Mouse (Mus musculus): ENCODE measurements around the gene Mavs. TPM values are rescaled to one million over a fixed set of nuclear protein-coding genes. Genes with fewer than 3 reads are reported as not detected.

Gene Mavs
- 15.2 and 15.5 TPM in 2 replicates for polyA plus RNA-seq (2014; fragmentation: Nextera tagmentation; extraction: Ambion mirVana)

DNA sequence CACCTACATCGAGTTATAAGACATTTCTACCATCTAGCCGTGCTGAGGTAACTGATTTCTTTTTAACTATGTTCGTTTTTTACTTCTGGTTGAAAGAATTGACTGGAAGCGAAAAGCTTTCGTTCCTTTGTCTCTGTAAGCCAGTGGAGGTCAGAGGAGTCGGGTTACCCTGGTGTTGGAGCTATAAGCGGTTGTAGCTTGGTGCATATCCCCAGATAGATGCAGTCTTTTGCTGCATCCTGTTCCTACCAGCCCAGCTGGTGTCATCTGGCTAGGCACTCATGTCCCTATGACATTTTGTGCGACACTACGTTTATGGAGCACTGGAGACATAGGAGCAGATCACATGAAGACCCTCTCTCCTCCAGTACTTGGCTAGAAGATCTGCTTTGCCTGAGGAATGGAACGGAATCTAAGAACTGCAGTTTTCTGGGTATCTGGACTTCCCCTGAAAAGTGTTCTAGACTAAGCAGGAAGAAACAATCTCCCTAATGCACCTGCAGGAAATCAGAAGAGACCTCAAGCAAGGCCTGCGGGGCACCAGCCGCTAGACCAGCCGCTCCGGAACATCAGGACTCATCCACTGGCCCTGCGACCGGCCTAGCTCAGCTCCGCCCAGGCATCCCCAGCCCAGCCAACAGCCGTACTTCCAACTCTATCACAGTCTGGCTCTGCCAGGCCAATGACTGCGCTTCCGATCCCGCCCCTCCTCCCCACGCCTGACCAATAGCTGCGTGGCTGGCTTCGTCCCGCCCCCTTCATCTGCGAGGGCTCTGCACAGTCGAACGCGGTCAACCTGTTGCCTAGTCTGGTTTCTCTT is at the start of gene Mavs:
Mavs (plus strand) TSS at position 757 of the 820 bp plus-strand sequence.
- Histone ChIP-seq H3K9ac (replicated peaks; ENCODE audit: low read depth, low read length) (peak within 1 kb of the TSS; percentile 74), H3K27me3 (ENCODE audit: control insufficient read depth, insufficient read depth, low read length) (no peaks in the 10 kb centered on the region), H3K27ac (ENCODE audit: low read length) (peak within 1 kb of the TSS; percentile 45; the same call in 1 of the 2 replicates), H3K4me3 (ENCODE audit: low read depth, low read length) (peak within 1 kb of the TSS; percentile 60), H3K36me3 (ENCODE audit: control insufficient read depth, insufficient read depth, low read length) (no peaks in the 10 kb centered on the region; the same call in 1 of the 2 replicates), H3K4me2 (replicated peaks; ENCODE audit: low read depth, low read length) (peak within 1 kb of the TSS; percentile 78), H3K9me3 (ENCODE audit: control insufficient read depth, low read depth, low read length) (no peaks in the 10 kb centered on the region), H3K4me1 (ENCODE audit: control insufficient read depth, insufficient read depth, low read length) (peaks cover 14% of the 10 kb centered on the region)
- peak; percentile 100 for ATAC-seq (ENCODE audit: insufficient number of reproducible peaks, insufficient read depth, low FRiP score, low read depth)
- 10% methylated on average over 29 of the region's 29 CpGs for WGBS

DNA sequence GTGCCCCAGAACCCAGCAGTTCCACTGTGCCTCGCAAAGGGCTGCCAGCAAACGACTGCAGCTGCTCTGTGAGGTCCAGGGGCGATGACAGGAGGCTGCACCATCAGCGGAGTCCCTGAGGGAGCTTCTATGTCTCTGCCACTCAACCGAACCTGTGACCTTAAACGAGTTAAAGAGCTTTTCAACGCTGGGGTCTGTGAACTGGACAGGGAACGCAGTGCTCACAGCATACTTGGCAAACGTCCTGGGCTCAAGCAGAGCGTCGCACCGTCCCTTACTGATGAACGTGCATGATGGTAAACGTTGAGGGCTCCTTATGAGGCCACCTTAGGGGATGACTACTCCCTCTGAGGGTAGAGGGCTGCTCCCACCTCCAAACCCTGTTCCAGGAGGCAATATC is 47.5 kb upstream of the Mavs start:
- Histone ChIP-seq H3K9ac (replicated peaks; ENCODE audit: low read depth, low read length) (no peak overlapping the region), H3K9me3 (ENCODE audit: control insufficient read depth, low read depth, low read length) (no peaks in the 10 kb centered on the region), H3K4me2 (replicated peaks; ENCODE audit: low read depth, low read length) (peak overlapping the region; percentile 78), H3K27me3 (ENCODE audit: control insufficient read depth, insufficient read depth, low read length) (no peaks in the 10 kb centered on the region), H3K4me3 (ENCODE audit: low read depth, low read length) (peak overlapping the region; percentile 54), H3K4me1 (ENCODE audit: control insufficient read depth, insufficient read depth, low read length) (peaks cover 33% of the 10 kb centered on the region), H3K27ac (ENCODE audit: low read length) (peak overlapping the region; percentile 21; the same call in 1 of the 2 replicates), H3K36me3 (ENCODE audit: control insufficient read depth, insufficient read depth, low read length) (peaks cover 1% of the 10 kb centered on the region; the same call in 1 of the 2 replicates)
- WGBS, result 2% methylated on average over 14 of the region's 14 CpGs
- no peak for ATAC-seq (ENCODE audit: insufficient number of reproducible peaks, insufficient read depth, low FRiP score, low read depth)

DNA sequence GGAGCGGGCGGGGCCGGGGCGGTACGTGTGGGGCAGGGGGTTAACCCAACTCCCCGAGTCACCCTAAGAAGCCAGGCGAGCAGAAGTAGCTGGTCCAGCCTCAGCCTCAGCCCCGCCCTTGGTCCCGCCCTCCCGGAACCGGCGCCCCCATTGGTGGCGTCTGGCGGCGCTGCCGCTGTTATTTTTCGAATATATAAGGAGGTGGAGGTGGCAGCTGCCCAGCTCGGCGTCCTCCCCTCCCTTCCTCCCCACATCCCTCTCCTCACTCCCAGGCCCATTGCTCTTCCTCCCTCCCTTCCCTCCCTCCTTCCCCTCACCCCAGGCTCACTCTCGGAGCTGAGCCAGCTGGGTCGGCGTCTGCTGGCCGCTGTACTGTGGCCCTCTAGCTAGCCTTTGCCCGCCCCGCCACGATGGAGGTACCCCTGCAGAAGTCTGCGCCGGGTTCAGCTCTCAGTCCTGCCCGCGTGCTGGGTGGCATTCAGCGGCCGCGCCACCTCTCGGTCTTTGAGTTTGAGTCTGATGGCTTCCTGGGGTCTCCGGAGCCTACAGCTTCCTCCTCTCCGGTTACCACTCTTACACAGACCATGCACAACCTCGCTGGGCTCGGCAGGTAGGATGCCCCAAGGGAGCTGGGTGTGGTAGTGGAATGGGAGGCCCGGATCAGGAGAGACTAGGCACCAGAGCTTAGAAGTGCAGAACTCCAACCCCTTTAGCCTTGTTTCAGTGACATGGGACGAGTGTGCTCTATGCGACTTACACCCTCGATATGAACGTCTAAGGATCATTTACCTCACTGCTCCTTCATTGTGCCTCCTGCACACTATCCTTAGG is 46.9 kb upstream of the Mavs start, which contains the start of the genes Cdc25b and Spef1:
Cdc25b (plus strand) TSS at position 179 of the 831 bp plus-strand sequence.
Spef1 (minus strand) TSS at position 512 of the 831 bp plus-strand sequence.
- Histone ChIP-seq H3K27me3 (ENCODE audit: control insufficient read depth, insufficient read depth, low read length) (no peaks in the 10 kb centered on the region), H3K9ac (replicated peaks; ENCODE audit: low read depth, low read length) (peak within 1 kb of the TSS; percentile 75), H3K27ac (ENCODE audit: low read length) (peak within 1 kb of the TSS; percentile 62), H3K36me3 (ENCODE audit: control insufficient read depth, insufficient read depth, low read length) (peaks cover 7% of the 10 kb centered on the region; the same call in 1 of the 2 replicates), H3K4me2 (replicated peaks; ENCODE audit: low read depth, low read length) (peak within 1 kb of the TSS; percentile 78), H3K4me3 (ENCODE audit: low read depth, low read length) (peak within 1 kb of the TSS; percentile 54), H3K9me3 (ENCODE audit: control insufficient read depth, low read depth, low read length) (no peaks in the 10 kb centered on the region), H3K4me1 (ENCODE audit: control insufficient read depth, insufficient read depth, low read length) (peaks cover 33% of the 10 kb centered on the region)
- 1% methylated on average over 43 of the region's 43 CpGs for WGBS
- ATAC-seq (ENCODE audit: insufficient number of reproducible peaks, insufficient read depth, low FRiP score, low read depth), result peak; percentile 92

DNA sequence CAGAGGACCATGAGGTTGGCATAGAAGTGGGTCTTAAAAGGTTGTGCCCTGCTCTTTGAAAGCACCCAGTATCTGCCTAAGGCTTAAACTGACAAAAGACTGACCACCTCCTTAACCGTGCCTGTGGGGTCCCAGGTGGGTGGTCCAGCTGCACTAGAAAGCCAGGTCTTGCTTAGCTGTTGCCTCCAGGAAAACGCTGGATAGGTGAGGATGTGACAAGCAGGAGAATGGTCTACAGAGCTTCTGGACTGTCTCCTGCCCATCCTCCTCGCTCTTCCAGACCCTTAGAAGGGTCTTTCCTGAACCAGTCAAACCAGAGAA is 46.3 kb upstream of the Mavs start:
- H3K27ac ChIP-seq (ENCODE audit: low read length), result peak overlapping the region; percentile 62; the same call in 1 of the 2 replicates

DNA sequence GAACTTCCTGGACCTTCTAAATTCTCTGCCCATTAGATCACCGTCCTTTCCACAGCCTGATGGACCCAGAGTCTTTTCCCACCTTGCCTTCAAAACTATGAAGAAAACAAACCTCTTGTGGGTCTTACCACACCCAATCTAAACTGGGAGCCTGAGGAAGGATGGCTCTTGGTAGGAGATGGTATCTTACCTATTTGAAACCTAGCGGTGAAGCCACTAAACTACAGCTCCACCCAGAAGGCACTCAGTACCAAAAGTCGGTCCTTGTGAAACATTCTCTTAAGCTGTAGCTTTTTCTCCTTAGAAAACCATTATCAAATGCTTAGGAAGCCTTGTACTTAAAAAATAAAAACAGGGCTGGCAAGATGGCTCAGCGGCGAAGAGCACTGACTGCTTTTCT is 45.6 kb upstream of the Mavs start:
- no peaks in the 10 kb centered on the region for H3K27me3 ChIP-seq (ENCODE audit: control insufficient read depth, insufficient read depth, low read length)
- H3K4me2 ChIP-seq (replicated peaks; ENCODE audit: low read depth, low read length), result no peak overlapping the region; the same call in 1 of the 2 replicates
- H3K36me3 ChIP-seq (ENCODE audit: control insufficient read depth, insufficient read depth, low read length), result peaks cover 17% of the 10 kb centered on the region
- WGBS, result 95% methylated on average over 5 of the region's 5 CpGs
- peaks cover 33% of the 10 kb centered on the region for H3K4me1 ChIP-seq (ENCODE audit: control insufficient read depth, insufficient read depth, low read length)
- no peak overlapping the region for H3K4me3 ChIP-seq (ENCODE audit: low read depth, low read length)
- H3K9me3 ChIP-seq (ENCODE audit: control insufficient read depth, low read depth, low read length), result no peaks in the 10 kb centered on the region
- no peak overlapping the region for H3K27ac ChIP-seq (ENCODE audit: low read length)
- no peak overlapping the region for H3K9ac ChIP-seq (replicated peaks; ENCODE audit: low read depth, low read length)
- ATAC-seq (ENCODE audit: insufficient number of reproducible peaks, insufficient read depth, low FRiP score, low read depth), result no peak

More for the DNA sequence above, 46.3 kb upstream of the Mavs start:
- Histone ChIP-seq H3K9ac (replicated peaks; ENCODE audit: low read depth, low read length) (peak overlapping the region; percentile 75), H3K27me3 (ENCODE audit: control insufficient read depth, insufficient read depth, low read length) (no peaks in the 10 kb centered on the region), H3K4me2 (replicated peaks; ENCODE audit: low read depth, low read length) (peak overlapping the region; percentile 78), H3K36me3 (ENCODE audit: control insufficient read depth, insufficient read depth, low read length) (peaks cover 10% of the 10 kb centered on the region), H3K4me1 (ENCODE audit: control insufficient read depth, insufficient read depth, low read length) (peaks cover 33% of the 10 kb centered on the region), H3K9me3 (ENCODE audit: control insufficient read depth, low read depth, low read length) (no peaks in the 10 kb centered on the region), H3K4me3 (ENCODE audit: low read depth, low read length) (peak overlapping the region; percentile 54)
- WGBS, result 23% methylated on average over 3 of the region's 3 CpGs
- no peak for ATAC-seq (ENCODE audit: insufficient number of reproducible peaks, insufficient read depth, low FRiP score, low read depth)

DNA sequence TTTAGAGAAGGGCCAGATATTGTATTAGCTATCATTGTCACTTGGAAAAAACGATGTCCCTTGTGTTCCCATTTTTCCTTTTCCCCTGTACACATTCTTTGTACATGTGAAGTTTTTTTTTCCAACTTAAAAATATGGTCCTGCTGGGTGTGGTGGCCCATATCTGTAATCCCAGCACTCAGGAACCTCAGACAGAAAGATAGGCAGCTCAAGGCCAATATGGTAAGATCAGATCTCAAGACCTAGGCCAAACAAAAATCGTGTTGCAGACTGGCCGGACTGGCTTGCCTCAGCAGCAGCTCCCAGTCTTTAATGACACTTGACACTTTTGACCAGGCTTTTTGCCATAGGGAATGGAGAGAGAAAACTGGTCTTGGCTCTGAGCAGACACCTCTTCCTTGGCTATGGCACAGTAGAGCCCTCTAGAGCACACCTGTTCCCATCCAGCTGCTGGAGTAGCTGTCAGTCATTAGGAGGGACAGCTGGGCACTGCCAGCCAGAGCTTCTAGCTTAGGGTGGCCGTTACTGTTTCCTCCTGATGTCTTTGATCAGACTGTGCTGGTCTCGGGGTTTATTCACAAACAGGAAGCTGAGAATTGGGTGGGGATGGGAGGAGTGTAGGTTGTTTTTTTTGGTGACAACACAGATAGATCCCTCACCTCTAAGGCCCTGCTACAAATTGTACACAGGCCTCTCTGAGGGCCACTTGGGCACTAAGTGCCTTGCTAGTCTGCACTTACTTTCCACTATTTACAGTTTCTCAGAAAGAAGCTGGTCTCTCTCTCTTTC is 44.1 kb upstream of the Mavs start:
- H3K27ac ChIP-seq (ENCODE audit: low read length), result peak overlapping the region; percentile 34; the same call in 1 of the 2 replicates
- WGBS, result 46% methylated on average over 5 of the region's 5 CpGs
- H3K27me3 ChIP-seq (ENCODE audit: control insufficient read depth, insufficient read depth, low read length), result no peaks in the 10 kb centered on the region
- no peak overlapping the region for H3K4me3 ChIP-seq (ENCODE audit: low read depth, low read length)
- H3K9ac ChIP-seq (replicated peaks; ENCODE audit: low read depth, low read length), result no peak overlapping the region
- ATAC-seq (ENCODE audit: insufficient number of reproducible peaks, insufficient read depth, low FRiP score, low read depth), result no peak
- 0 out of 2 replicates have a peak overlapping the region, but pooled peaks have one; percentile 10 for H3K4me2 ChIP-seq (replicated peaks; ENCODE audit: low read depth, low read length)
- H3K36me3 ChIP-seq (ENCODE audit: control insufficient read depth, insufficient read depth, low read length), result peaks cover 28% of the 10 kb centered on the region
- peaks cover 33% of the 10 kb centered on the region for H3K4me1 ChIP-seq (ENCODE audit: control insufficient read depth, insufficient read depth, low read length)
- H3K9me3 ChIP-seq (ENCODE audit: control insufficient read depth, low read depth, low read length), result no peaks in the 10 kb centered on the region

DNA sequence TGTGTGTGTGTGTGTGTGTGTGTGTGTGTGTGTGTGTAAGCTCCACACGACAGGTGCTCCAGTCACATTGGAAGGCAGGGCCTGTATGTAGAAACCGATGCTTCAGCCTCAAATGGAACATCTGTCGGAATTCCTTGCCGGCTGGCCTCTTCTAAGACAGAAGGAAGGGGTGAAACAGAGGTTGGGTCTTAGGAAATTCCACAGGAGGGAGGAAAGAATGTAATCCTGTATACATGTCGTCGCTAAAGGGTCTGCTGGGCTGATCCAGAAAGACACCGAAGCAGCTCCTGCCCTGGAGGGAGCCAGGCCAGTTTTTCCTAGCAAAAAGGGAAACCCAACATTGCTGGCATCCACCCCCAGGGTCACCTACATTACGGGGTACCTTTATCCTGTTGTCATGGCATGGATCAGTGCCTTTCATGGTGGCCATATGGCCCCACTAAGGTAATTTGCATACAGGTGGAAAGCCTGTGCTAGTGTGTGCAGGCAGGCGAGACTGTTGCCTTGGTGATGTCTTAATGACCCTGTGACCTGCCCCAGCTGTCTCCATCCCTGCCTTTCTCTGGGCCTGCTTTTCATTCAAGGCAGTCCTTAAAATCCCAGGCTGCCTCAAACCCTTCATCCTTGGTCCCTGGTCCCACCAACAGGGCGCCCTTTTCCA is 43.4 kb upstream of the Mavs start:
- Histone ChIP-seq H3K27me3 (ENCODE audit: control insufficient read depth, insufficient read depth, low read length) (no peaks in the 10 kb centered on the region), H3K9me3 (ENCODE audit: control insufficient read depth, low read depth, low read length) (no peaks in the 10 kb centered on the region), H3K36me3 (ENCODE audit: control insufficient read depth, insufficient read depth, low read length) (peaks cover 32% of the 10 kb centered on the region), H3K4me1 (ENCODE audit: control insufficient read depth, insufficient read depth, low read length) (peaks cover 33% of the 10 kb centered on the region), H3K4me2 (replicated peaks; ENCODE audit: low read depth, low read length) (no peak overlapping the region; the same call in 1 of the 2 replicates), H3K27ac (ENCODE audit: low read length) (peak overlapping the region; percentile 34; the same call in 1 of the 2 replicates), H3K4me3 (ENCODE audit: low read depth, low read length) (no peak overlapping the region), H3K9ac (replicated peaks; ENCODE audit: low read depth, low read length) (no peak overlapping the region)
- no peak for ATAC-seq (ENCODE audit: insufficient number of reproducible peaks, insufficient read depth, low FRiP score, low read depth)
- WGBS, result 20% methylated on average over 10 of the region's 10 CpGs

Measured in stomach, embryonic 14.5 days (tissue).